Mouse (Mus musculus) left cerebral cortex, postnatal 4 days (tissue): Measurements from ENCODE around the gene Stard3nl. TPM values are rescaled to one million over a fixed set of nuclear protein-coding genes. Genes with fewer than 3 reads are reported as not detected.

Experiments
- total RNA-seq, 2 experiments: library from RNA; stranded (reverse); gene quantifications; 2 replicates each; pipeline ENCODE4 v1.2.3; 2021

Gene Stard3nl
- total RNA-seq, 2 experiments from 2014 or later = 90.5 to 93.4 TPM

Other genes starting within 250 kb of the Stard3nl start
- gene Epdr1, start 224.1 kb upstream of the Stard3nl start, total RNA-seq = 10 to 100 TPM; 21.1 to 21.6 TPM
- 1 to 10 TPM; 1.3 to 1.6 TPM for gene Sfrp4, start 227.3 kb upstream of the Stard3nl start, total RNA-seq